Mouse (Mus musculus): ENCODE measurements around the gene Ptch2.

GRCm38 (mm10) chr4:117119636-117120035 lies 23.8 kb downstream of the Ptch2 start:
- no peak for TF ChIP-seq CTCF (IDR thresholded peaks at IDR 0.05; ENCODE audit: control insufficient read depth, insufficient read depth, low read length)
- no peak for TF ChIP-seq POLR2A (IDR thresholded peaks at IDR 0.05; ENCODE audit: borderline replicate concordance, control insufficient read depth, low read depth, low read length)
